Mouse (Mus musculus) kidney, adult 2 months (tissue): ENCODE results near the gene Atxn1.

Source experiments
- CTCF ChIP-seq: fragments of 200-500 bp; conservative IDR thresholded peaks from 2 replicates; pipeline ENCODE4 v1.5.1; 2011; ENCODE audit warnings: low read depth, mild to moderate bottlenecking, control low read depth, low read length, moderate library complexity, mixed read lengths; ENCODE audit not compliant: insufficient read depth, insufficient read length
- POLR2A ChIP-seq: fragments of 200-500 bp; IDR thresholded peaks from one replicate; pipeline ENCODE4 v1.6.1; 2011; ENCODE audit warnings: low read depth, low read length, control low read depth

DNA sequence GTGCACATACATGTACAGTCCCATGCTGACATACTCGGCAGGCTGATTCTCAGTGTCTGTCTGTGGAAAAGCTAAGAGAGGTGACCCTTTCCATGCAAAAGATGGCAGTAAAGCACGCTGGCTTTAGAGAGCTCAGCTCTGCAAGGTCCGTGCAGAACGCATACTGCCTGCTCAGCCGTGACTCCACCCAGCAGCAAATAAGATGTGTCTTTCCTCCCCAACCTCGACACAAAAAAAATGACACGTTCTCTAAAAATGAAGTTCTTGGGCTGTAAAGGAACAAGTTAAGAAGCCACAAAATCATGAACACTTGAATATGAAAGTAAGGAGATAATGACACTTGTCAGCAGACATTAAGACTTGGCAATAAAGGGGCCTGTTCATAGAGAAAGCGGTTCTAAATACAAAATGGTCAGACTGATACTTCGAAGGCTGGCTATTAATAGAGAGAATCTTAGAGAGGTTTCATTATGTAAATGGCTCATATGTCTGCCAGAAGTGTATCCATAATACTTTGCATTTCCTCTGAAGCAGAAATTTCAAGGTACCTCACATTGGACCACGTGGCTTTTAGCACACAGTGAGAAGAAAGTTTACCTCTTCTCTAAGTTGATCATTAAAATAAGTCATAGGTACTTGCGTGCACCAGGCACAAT is 132.0 kb downstream of the Atxn1 start:
- TF ChIP-seq CTCF (no peak), POLR2A (no peak)
